In the genomic region with DNA sequence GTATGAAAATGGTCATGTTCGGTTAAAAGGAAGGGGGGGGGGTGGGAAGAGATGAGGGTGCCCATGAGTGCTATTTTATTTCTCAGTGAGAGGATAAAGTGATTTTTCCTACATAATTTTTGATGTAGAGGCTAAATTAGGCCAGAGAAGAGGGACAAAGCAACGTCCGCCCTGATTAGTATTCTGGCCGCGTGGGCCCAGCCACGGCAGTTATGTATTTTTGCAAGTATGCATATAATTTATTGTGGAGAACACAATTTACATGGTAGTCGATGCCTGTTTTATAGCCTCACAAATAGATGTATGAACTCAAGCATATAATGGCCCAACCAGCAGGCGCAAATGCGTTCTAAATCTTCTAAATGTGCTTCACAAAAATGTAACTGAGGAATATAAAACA, we compare ENCODE assay signal across 17 mouse cellular contexts.
"Had no signal": no experiment of that assay in that cellular context is flagged by ENCODE, and none has a peak within 500 bp of the region (broad histone marks: within the 10 kb centered on the region; RNA-seq: fewer than 3 reads in every experiment).

No protein-coding gene starts in this region.

- H3K36me3 ChIP-seq: intestine, embryonic 15.5 days; limb, embryonic 12.5 days; liver, embryonic 13.5 days; lung, embryonic 15.5 days; stomach, embryonic 15.5 days had no signal

- H3K4me2 ChIP-seq: intestine, embryonic 15.5 days; limb, embryonic 12.5 days; liver, embryonic 13.5 days; lung, embryonic 15.5 days; stomach, embryonic 15.5 days had no signal

- H3K9me3 ChIP-seq: intestine, embryonic 15.5 days; limb, embryonic 12.5 days; liver, embryonic 13.5 days; lung, embryonic 15.5 days; stomach, embryonic 15.5 days had no signal

- H3K4me1 ChIP-seq: intestine, embryonic 15.5 days; limb, embryonic 12.5 days; liver, embryonic 13.5 days; lung, embryonic 15.5 days; stomach, embryonic 15.5 days had no signal

- H3K27ac ChIP-seq: intestine, embryonic 15.5 days; layer of hippocampus, adult 2 months; limb, embryonic 12.5 days; liver, embryonic 13.5 days; lung, embryonic 15.5 days; stomach, embryonic 15.5 days had no signal

- H3K4me3 ChIP-seq: intestine, embryonic 15.5 days; layer of hippocampus, adult 2 months; limb, embryonic 12.5 days; liver, embryonic 13.5 days; lung, embryonic 15.5 days; stomach, embryonic 15.5 days had no signal

- ATAC-seq: intestine, embryonic 15.5 days; liver, postnatal 0 days had no signal

- H3K9ac ChIP-seq: intestine, embryonic 15.5 days; limb, embryonic 12.5 days; liver, embryonic 13.5 days; liver, postnatal 0 days; lung, embryonic 15.5 days; stomach, embryonic 15.5 days had no signal

- DNase-seq: kidney, adult 18-20 months; kidney, postnatal 10 days; kidney, postnatal 4 days; liver; liver, embryonic 13.5 days; liver, postnatal 0 days; lung, postnatal 14 days; retina, postnatal 1 day; right cerebral cortex, postnatal 4 days; spleen, adult 18-20 months; thymus, adult 2 months; thymus, postnatal 25 days had no signal

- H3K27me3 ChIP-seq: intestine, embryonic 15.5 days; lung, embryonic 15.5 days; stomach, embryonic 15.5 days had no signal
